Mouse (Mus musculus): Measurements from ENCODE around the gene Cldn7.
A peak's percentile ranks its signal among the peaks of the same experiment; 100 is the strongest.
"Not testable (repeated sequence)": the region's sequence is repeated elsewhere in the genome, so short reads cannot be mapped to it uniquely, and the experiment has no call there.

The Cldn7 gene

DNA sequence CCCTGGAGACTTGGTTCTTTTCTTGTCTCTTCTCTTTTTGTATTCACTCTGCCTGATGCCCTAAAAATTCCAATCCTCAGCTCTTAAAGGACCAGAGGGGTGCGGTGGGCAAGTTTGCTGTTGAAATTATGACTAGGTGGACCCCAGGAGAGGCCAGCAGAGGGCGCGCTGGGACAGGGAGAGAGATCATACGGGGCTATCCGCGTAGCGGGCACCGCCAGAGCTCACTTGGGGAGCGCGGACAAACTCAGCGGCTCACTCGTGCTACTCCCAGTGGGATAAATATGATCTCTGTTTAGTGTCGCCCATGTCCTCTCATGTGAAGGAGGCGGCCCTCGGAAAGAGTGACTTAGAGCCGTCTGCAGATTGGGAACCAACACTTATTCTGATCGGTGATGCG is 30.4 kb upstream of the Cldn7 start:
- peak; percentile 88 to 93 for DNase-seq

DNA sequence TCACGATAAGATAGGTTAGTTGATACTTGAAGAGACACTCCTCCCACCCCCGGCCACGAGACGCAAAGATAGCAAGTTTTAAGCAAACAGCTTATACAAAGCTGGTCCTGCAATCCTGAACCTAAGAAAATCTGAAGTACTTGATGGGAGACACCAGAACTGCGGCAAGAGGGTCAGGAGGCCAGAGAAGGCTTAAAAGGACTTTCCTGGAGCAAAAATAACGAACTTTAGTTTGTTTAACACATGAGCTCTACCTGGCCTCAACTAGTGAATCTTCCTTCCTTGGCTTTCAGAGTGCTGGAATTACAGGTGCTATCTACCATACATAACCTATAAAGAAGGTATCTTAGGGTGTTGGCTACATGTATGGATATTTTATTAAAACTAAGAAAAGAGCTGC is 29.9 kb upstream of the Cldn7 start:
- DNase-seq = no peak

DNA sequence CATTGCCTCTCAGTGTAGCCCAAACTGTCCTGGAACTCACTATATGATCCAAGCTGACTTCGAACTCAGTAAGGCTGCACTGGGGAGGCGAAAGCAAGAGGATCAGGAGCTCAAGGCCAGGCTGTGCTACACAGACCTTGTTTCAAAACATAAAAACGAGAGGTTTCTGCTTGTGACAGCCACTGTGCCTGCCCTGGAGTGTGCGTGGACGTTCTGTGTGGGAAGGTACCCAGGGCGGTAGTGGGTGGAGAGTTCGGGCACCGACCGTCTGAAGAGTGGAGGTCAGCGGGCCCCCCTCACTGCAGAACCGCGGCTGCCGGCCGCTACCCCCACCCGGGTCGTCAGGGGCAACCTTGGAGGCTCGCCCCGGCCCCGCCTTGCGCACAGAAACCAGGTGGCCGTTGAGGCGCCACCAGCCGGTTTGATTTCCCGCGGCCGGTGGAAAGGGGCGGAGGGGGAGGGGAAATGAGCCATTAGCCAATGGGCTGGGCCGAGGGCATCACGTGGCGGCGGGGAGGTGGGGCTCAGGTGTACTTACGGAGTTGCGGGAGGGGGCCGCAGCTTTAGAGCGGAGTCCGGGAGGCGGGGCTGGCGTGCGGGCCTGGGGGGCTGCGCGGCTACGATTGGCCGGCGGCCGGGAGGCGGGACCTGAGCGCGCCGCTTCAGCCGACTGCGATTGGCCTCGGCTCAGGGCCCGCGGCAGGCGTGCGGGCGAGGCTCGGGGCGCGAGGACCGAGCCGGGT is 29.3 kb upstream of the Cldn7 start, which contains the start of gene Ybx2:
Gene Ybx2, plus strand, starts transcription at position 660 of the 743 bp plus-strand sequence.
- DNase-seq = peak; percentile 86 to 89

DNA sequence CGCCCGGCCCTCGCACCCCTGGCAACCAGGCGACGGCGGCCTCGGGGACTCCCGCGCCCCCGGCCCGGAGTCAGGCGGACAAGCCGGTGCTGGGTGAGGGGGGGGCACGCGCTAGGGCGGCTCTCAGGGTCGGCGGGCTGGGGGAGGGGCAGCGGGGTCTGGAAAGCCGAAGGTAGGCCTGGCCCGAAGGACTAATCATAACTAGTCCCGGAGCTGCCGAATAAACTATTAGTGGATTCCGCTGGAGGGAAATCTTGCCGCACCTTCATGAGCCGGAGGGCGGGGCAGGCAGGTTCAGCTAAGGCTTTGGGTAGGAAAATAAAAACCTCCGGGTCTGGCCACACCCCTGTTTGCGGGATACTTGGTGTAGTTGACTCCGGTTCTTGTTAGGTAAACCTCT is 28.4 kb upstream of the Cldn7 start:
- DNase-seq = peak; percentile 30 to 60

DNA sequence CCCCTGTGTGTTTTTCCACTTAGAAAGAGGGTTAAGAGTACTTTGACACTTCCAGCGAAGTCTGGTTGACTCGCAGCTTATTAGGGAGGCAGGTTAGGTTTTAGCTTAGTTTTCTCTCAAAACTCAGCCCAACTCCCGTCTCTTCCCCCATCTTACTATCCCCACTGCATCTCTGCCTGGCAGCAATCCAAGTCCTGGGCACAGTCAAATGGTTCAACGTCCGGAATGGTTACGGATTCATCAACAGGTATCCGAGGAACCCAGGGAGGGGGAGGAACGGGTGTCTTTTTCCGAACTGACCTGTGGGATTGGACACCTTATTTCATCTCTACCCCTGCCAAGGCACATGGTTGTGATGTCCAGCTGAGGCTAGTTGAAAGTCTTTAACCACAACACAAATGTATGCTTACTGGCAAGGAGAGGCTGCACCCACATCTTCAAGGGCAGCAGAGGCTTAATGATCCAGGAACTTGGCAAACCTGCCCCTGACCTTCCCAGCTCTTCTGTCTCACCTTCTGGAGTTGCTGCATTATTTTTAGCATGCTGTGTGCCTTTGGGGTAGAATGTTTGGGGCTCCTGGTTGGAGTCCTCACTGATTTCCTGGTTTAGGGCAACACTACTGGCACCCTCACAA is 27.7 kb upstream of the Cldn7 start:
- no peak for DNase-seq

DNA sequence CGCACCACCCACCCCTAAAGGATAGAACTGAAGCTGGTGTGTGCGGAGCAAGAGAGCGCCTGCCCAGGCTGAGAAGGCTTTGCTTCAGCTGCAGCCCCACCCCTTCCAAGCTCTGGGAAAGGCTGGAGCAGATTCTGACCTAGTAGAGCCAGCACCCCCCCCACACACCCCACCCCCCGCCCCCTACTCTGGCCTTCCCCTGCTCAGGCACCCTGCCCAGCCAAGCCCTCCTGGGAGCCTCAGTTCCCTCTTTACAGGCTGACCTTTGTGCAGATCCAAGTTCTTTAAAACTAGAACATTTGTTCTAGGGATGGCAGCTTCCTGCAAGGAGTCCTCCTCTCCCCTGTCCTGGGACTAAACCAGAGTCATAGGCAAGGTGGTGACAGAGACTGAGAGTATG is 27.2 kb upstream of the Cldn7 start:
- DNase-seq = peak in 1 of 2 experiments; percentile 22

DNA sequence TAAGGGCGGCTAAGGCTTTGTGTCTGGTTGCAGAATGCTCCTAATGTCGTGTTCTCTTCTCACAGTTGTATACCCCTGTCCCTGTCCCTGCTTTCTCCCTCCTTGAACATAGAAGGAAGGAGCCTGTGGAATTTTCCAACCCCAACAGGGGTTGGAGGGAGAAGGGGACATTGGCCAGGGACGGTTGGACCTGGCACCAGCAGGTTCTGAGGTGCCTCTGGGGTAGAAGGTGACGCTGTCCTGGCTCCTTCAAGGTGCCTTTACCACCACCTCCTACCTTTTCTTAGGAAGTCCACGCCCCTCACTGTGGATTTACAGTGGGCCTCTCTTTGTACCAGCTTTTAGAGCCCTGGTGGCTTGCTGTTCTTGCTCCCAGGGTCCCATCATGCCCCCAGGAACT is 26.7 kb upstream of the Cldn7 start:
- DNase-seq = no peak

DNA sequence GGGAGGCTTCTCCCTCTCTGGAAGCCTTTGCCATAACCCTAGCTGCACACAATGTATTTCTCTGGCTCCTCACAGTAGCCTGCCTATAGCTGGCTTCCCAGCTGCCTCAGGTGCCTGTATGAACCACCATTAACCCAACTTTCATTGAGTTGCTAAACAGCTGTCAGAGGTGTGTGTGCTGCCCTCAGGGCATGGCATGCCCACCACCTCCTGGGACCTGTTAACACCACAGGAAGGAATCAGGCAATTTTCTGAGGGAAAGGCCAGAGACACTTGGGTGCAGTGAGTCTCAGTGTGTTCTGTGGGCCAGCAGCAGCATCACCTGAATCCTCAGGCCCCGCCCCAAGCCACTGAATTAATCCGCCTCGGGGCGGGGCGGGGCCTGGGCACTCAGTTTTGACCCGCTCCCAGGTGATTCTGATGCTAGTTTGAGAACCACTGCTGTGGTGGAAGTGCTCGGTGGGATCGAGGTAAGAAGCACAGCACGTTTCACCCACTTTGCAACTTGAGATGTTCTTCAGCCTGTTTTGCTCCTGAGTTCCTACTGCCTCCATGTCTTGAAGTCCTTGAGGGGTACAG is 26.1 kb upstream of the Cldn7 start:
- no peak for DNase-seq

DNA sequence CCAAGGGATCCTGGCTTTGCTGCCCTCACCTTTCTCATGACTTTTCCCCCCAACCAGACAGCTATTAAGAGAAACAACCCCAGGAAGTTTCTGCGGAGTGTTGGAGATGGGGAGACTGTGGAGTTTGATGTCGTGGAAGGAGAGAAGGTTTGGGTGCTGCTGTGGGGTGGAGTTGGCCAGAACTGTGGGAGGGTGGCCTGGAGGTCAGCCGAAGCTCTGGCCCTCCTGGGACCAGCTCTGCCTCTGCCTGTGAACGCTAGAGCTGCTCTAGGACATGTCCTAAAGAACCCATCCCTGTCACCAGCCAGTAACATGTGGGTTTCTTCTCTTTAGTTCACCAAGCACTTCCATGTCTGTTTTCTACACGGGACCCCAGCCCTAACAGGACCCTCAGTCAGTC is 25.4 kb upstream of the Cldn7 start:
- DNase-seq = no peak

DNA sequence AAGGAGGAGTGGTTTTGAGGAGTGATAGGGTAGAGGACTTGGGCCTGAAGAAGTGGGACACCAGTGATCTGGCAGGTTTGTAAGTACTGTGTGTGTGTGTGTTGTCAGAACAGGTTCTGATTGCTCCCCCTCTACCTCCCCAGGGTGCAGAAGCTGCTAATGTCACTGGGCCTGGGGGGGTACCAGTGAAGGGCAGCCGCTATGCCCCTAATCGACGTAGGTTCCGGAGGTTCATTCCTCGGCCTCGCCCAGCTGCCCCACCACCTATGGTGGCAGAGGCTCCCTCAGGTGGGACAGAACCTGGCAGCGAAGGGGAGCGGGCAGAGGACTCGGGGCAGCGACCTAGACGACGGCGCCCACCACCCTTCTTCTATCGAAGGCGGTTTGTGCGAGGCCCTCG is 24.8 kb upstream of the Cldn7 start:
- DNase-seq = no peak

DNA sequence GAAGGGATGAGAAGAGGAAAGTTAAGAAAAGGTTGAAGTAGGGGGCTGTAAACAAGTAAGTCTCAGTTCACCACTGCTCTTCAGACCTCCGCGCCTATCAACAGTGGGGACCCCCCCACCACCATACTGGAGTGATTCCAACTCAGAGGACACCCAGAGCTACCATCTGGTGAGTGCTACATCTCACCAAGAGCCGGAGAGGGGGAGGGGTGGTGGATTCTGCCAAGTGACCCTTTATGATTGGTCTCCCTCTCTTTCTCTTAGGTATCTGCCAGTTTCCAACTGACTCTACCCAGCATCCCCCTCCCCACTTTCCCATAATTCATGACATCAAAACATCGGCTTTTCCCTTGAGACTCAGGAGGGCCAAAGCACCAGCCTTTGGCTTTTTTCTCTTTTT is 23.6 kb upstream of the Cldn7 start:
- DNase-seq = no peak

DNA sequence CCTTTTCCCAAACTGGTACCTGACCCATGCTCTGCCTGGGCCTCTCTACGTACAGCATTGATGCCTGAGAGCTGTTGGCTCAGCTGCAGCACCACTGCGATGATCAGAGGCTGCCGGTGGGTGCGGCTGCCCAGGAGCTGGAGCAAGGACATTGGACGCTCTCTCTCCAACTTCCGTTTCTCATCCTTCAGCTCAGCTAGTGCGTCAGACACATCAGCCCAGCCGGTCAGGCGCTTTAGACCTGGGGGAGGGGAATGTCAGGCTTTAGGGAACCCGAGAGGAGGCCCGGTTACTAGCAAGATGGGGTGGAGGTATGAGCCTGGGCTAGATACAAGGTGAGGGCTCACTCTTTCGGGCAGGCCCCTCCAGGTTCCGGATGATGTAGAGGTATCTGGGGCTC is 19.4 kb upstream of the Cldn7 start:
- DNase-seq = no peak

DNA sequence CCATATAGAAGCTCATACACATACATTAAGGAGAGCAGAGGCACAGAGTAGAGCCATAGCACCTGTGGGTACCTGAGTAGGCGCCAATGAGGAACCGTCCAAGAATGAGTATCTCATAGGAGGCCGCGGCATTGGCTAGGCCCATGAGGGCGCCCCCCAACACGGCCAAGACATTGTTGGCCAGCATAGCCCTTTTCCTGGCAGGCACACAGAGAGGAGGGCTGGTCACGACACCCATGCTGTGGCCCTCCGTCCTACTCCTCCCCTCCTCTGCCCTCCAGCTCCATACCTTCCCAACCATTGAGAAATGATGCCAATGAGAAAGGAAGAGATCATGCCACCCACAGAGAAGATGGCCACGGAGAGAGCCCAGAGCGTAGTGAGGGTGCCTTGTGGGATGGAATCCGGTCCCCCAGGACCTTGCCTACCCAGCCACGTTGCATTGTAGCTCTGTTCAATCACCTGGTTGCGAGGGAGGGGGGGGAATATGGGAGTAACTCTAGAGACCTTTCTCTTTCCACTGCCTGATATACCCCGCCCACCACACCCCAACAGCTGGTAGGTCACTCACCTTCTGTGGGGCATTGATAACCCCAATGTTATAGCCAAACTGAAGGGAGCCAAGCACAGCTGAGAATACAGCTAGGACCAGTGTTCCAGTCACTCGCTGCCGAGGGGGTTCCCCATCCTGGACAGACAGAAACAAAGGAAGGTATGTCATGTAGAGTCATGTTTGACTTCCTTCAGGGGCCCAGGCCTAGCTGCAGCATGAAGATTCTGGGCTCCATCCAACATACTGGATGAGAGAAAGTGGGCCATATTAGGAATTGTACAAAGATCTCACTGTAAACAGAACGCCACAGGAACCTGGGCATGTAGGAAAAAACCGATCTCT is 18.3 kb upstream of the Cldn7 start:
- DNase-seq = no peak

DNA sequence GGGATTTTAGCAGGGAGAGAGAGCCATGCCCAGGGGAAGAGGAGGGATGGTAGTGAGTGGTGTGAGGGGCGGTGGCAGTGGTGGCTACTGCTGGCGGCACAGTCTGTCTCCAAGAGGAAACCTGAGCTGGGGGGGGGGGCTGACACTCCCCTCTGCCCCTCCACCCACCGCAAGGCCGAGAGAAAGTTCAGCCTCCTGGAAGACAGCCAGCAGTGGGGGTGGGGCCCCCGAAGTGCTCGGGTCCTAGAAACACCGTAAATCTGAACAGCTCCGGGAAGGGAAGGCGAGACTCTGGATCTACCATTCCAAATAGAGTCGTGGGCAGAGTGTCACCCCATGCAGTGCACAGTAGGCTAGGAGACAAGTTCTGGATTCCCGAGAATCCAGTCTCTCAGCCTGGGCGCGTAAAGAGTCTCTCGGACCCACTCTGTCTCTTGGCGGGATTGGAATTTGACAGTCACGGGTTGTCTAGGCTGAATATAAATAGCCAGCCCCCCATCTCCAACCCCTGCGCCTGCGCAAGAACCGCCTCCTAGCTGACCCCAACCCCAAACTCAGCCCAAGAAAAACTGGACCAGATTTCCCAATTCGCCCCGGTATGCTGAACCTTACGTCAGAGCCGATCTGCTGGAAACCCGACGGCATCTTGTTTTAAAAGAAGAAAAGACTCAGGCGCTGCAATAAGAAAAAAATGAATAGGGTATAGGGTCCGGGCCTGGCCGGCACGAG is 17.1 kb upstream of the Cldn7 start:
- DNase-seq = peak; percentile 18 to 41

DNA sequence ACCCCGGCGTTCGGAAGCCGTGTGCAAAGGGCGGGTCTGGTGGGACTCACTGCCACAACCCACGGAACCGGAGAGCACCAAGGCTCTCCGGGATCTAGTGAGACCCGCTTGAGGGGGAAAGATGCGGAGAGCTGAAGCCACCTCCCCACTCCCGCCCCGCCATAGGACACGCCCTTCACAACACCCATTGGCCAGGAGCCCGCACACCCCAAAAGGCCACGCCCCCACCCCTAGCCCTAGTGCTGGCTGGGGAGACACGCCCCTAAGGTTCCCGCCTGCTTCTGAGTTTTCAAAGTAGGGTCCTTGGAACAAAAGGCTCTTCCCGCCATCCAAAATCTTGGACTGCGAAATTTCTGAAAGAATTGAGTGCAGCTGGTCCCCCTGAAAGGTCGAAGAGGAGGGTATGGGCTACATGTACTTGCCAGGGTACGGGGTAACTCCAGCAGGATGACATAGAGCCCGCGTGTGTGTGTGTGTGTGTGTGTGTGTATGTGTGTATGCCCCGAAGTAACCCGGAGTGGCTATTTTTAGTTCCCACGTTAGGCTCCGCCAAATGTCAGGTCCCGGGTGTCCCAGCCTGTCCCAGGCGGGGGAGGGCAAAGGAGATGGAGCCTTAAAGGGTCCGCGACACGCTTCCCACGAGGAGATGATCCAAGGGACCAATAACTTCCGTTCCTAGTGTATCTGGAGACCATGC is 16.4 kb upstream of the Cldn7 start, which contains the start of gene Slc2a4:
Gene Slc2a4, minus strand, starts transcription at position 123 of the 697 bp plus-strand sequence.
- peak; percentile 89 to 92 for DNase-seq

DNA sequence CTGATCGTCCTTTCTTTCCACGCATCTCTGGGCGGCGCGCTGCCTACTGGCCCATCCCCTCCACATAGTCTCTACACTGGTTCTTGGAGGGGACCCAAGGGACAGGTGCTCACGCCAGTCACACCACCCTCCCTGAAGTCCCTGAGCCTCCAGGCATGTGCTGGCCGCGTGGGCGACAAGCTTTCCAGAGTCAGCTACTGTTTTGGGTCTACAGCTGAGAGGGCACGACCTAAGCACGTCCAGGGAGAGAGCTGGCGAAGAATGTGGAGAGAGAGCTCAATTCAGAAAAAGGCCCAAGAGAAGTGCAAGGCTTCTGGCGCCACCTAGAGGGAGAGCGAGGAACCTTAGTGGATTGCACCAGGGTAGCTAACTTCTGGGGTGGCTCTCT is 15.8 kb upstream of the Cldn7 start:
- peak; percentile 83 to 89 for DNase-seq

DNA sequence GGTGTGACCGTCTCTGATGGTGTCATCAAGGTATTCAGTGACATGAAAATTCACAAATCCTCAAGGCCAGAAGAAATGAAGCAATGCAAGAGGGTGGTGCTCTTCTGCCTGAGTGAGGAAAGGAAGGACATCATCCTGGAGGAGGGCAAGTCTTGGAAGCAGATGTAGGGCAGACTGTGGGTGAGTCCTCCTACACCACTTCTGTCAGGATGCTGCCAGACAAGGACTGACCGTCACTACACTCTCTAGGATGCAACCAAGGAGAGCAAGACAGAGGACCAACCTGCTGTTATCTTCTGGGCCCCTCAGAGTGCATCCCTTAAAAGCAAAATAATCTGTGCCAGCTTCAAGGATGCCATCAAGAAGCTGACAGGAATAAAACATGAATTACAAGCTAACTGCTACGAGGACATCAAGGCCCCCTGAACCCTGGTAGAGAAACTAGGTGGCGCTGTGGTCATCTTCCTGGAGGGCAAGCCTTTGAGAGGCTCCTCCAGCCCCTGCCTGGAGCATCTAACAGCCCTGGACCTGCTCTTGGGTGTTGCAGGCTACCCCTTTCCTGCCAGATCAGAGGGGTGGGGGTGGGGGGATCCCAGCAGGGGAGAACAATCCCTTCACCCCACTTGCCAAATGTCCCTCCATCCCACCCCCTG is 13.6 kb upstream of the Cldn7 start:
- no peak for DNase-seq

DNA sequence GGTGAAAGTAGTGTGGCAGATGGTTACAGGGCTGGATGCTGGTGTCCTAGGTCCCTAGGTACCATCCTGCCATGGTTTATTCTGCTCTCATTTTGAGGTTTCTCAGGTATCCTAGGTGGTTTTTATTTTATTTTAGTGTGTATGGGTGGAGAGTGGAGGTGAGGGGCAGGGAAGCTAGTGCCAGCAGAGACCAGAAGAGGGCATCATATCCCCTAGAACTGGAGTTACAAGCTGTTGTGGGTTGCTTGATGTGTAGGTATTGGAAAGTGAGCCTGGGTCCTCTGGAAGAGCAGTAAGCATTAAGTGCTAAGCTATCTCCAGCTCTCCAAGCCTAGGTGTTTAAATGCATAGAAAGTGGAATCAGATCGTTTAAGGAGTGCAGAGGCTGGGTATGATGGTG is 12.3 kb upstream of the Cldn7 start:
- no peak for DNase-seq

DNA sequence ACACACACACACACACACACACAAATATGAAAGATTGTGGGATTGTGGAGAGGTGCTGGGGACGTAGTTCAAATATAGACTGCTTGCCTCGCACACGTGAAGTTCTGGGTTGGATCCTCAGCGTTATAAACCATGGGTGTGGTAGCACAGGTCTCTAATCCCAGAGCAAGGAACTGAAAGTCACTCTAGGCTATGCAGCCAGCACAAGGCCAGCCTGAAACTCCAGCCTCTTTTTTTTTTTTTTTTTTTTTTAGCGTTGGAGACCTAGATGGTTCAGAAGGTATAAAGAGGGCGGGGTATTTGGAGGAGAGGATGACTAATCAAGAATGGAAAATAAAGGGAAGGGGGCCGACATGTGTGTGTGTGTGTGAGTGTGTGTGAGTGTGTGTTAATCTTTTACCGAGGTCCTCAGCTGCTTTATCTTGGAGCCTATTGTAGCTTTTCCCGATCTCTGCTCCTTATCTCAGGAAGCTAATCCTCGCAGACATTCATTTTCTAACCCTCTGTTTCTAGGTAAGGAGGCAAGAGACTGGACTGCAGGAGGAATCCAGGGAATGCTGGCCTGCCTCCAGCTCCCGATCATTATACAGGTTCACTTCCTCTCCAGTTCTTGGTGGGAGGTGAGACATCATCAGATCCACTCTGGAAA is 11.2 kb upstream of the Cldn7 start:
- no peak for DNase-seq

DNA sequence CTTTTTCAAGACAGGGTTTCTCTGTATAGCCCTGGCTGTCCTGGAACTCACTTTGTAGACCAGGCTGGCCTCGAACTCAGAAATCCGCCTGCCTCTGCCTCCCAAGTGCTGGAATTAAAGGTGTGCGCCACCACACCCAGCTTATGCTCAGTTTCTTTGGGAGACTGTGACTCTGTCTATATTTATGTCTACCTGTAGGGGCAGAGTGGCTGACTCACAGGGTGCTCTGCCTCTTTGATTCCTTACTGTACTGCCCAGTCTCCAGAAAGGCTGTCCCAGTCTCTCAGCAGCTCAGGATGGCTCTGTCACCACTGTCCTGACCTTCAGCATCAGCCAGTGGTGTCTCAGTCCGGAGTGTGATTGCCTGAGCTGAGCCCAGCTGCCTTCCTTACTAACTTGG is 9.0 kb upstream of the Cldn7 start:
- not testable (repeated sequence) for DNase-seq

DNA sequence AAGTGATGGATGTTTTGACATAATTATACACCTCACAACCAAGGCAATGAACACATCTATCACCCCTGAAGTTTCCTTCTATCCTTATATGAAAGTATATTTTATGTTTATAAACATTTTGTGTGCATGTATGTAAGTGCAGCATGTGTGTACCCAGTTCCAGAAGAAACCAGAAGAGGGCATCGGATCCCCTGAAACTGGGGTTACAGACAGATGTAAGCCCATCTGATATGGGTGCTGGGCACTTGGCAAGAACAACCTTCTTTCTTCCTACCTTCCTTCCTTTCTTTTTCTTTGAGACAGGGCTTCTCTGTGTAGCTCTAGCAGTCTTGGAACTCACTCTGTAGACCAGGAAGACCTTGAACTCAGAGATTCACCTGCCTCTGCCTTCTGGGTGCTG is 8.4 kb upstream of the Cldn7 start:
- DNase-seq = no peak
